Mouse (Mus musculus) stomach, embryonic 16.5 days (tissue): Measurements from ENCODE around the gene Tmem116. TPM values are rescaled to one million over a fixed set of nuclear protein-coding genes. Genes with fewer than 3 reads are reported as not detected.
"Not testable (repeated sequence)": the region's sequence is repeated elsewhere in the genome, so short reads cannot be mapped to it uniquely, and the experiment has no call there.

Experiments used
- ATAC-seq: fragments of 200-750 bp; cut with Nextera tagmentation; 2 replicates; pipeline ENCODE4 v1.8.0; 2017; ENCODE audit warnings: moderate number of reproducible peaks, moderate TSS enrichment; ENCODE audit not compliant: insufficient read depth, low FRiP score
- H3K27ac ChIP-seq: fragments of 300-500 bp; sonication (generic); 2 replicates; pipeline ENCODE4 v1.5.1; 2014; ENCODE audit warnings: low read length
- H3K27me3 ChIP-seq: fragments of 300-500 bp; sonication (generic); 2 replicates; pipeline ENCODE4 v1.6.1; 2014; ENCODE audit warnings: low read length, control low read depth, mixed read lengths; ENCODE audit not compliant: control insufficient read depth, insufficient read depth
- H3K36me3 ChIP-seq: fragments of 300-500 bp; sonication (generic); 2 replicates; pipeline ENCODE4 v1.6.1; 2014; ENCODE audit warnings: low read length; ENCODE audit not compliant: control insufficient read depth, insufficient read depth
- H3K4me1 ChIP-seq: fragments of 300-500 bp; sonication (generic); 2 replicates; pipeline ENCODE4 v1.6.1; 2014; ENCODE audit warnings: low read length, control low read depth, mixed read lengths; ENCODE audit not compliant: control insufficient read depth, insufficient read depth
- H3K4me2 ChIP-seq: fragments of 300-500 bp; sonication (generic); 2 replicates; pipeline ENCODE4 v1.6.1; 2014; ENCODE audit warnings: low read depth, low read length, mixed read lengths
- H3K4me3 ChIP-seq: fragments of 300-500 bp; sonication (generic); replicated peaks from 2 replicates; pipeline ENCODE4 v1.5.1; 2014; ENCODE audit warnings: mild to moderate bottlenecking, low read length
- H3K9ac ChIP-seq: fragments of 300-500 bp; sonication (generic); 2 replicates; pipeline ENCODE4 v1.6.1; 2014; ENCODE audit warnings: low read length
- H3K9me3 ChIP-seq: fragments of 300-500 bp; sonication (generic); replicated peaks from 2 replicates; pipeline ENCODE4 v1.6.1; 2016; ENCODE audit warnings: low read length, control low read depth; ENCODE audit not compliant: control insufficient read depth
- WGBS: fragments of 180-500 bp; shearing (Covaris S2); extraction: QIAGEN DNeasy Blood & Tissue Kit; methylation state at CpG from one replicate; pipeline ENCODE4 v1.1.7; 2014; 5-methylcytosine and 5-hydroxymethylcytosine counted together
- polyA plus RNA-seq: library from polyadenylated mRNA; unstranded; fragments of >200 nt; fragmentation: Nextera tagmentation; extraction: Ambion mirVana; gene quantifications from 2 replicates; pipeline ENCODE4 v1.2.1, GENCODE M21; 2015

Gene Tmem116
- polyA plus RNA-seq, 1 experiment from 2014 or later: 4.5 TPM

DNA sequence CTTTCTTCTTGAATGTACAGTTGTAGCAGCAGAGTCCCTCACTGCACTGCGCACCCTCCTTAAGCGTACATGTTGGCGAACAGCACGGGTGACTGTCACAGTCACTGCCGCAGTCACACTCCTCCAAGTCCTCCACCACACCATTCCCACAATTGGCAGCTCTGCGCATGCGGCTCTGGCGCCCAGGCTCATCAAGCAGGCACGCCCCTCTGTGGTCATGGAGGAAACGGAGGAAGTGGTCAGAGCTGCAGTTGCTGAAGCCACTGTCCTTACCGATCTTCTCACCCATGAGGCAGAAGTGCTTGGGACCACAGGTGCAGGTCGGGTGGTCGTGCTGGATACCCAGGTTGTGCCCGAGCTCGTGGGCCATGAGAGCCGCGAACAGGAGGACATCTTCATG is 68.1 kb downstream of the Tmem116 start:
- not testable (repeated sequence) for H3K27ac ChIP-seq, H3K9ac ChIP-seq, H3K4me3 ChIP-seq, H3K4me2 ChIP-seq, H3K9me3 ChIP-seq, H3K4me1 ChIP-seq, ATAC-seq, H3K27me3 ChIP-seq
- 88% methylated on average over 11 of the region's 17 CpGs for WGBS
- H3K36me3 ChIP-seq: peaks cover 23% of the 10 kb centered on the region; the same call in 1 of the 2 replicates

DNA sequence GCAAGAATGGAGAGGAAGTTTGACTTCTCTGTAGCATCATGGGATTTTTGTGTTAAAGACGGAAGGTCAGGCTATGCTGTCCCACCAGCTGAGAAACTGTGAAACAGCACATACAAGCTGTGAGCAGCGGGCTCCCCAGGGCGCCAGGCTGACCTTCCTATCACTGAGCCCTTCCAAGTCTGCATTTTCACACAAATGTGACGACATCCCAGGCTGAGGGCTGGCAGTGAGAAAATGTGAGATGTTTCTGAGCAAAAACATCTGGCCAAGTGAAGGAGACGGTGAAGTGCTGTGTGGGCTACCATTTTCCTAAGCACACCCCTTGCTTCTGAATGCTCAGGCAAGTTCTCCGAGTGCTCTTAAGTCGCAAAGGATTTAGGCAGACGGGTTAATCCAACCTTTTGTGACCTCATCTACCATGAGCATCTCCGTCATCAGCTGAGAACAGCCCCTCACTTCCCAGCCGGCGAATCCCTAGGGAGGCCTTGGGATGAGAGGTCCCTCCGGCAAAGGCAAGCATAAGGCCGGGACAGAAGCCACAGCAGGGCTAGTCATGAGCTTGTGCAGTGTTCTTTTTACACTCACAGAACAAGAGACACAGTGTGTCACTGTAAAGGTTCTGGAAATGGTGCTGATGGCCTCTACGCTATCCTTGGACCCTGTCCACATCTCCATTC is 74.2 kb downstream of the Tmem116 start:
- no peaks in the 10 kb centered on the region for H3K4me1 ChIP-seq
- no peak overlapping the region for H3K27ac ChIP-seq
- no peak overlapping the region for H3K9ac ChIP-seq
- no peaks in the 10 kb centered on the region for H3K27me3 ChIP-seq
- H3K4me3 ChIP-seq: no peak overlapping the region
- H3K9me3 ChIP-seq: no peaks in the 10 kb centered on the region
- H3K4me2 ChIP-seq: no peak overlapping the region
- H3K36me3 ChIP-seq: peaks cover 54% of the 10 kb centered on the region
- no peak for ATAC-seq
- whole genome bisulfite sequencing: 81% methylated on average over 14 of the region's 14 CpGs

DNA sequence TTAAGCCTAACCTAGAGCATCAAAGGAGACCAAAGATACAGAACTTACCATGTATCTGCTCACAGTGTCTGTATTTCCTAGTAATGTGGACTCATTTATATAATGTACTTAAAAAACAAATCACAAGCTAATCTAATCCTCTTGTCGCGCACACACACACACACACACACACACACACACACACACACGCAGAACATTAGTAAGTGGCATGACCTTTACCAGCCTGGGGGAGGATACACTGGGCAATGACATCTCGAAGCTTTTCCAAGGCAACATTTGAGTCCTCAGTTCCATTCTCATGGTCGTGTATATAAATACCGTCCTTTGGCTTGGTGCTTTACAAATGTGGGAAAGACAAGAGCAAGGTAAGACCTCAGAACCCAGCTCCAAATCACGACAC is 74.8 kb downstream of the Tmem116 start:
- 85% methylated on average over 7 of the region's 7 CpGs for WGBS
- Histone ChIP-seq H3K27ac (no peak overlapping the region), H3K4me2 (no peak overlapping the region), H3K9me3 (no peaks in the 10 kb centered on the region), H3K36me3 (peaks cover 57% of the 10 kb centered on the region), H3K4me1 (no peaks in the 10 kb centered on the region), H3K4me3 (no peak overlapping the region), H3K27me3 (no peaks in the 10 kb centered on the region), H3K9ac (no peak overlapping the region)
- no peak for ATAC-seq

DNA sequence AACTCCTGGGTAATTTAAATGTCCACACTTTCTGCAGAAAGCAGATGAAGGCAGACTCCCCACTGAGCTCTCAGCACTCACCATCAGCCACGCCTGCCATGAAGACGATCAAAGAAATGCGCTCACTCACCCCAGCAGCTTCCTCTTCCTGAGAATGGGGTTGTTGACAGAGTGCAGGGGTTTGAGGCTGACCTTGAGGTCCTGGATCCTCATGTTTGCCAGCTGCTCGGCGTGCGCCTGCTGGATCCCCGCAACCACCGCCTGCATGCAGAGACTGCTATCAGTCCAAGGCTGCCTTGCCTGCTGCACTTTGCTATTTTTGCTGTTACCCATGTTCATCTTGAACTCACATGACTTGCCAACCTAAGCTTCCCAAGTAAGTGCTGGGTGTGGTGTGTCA is 75.3 kb downstream of the Tmem116 start:
- WGBS: 74% methylated on average over 8 of the region's 8 CpGs
- Histone ChIP-seq H3K27me3 (no peaks in the 10 kb centered on the region), H3K36me3 (peaks cover 60% of the 10 kb centered on the region), H3K4me3 (no peak overlapping the region), H3K9ac (no peak overlapping the region), H3K4me1 (no peaks in the 10 kb centered on the region), H3K4me2 (no peak overlapping the region), H3K9me3 (no peaks in the 10 kb centered on the region), H3K27ac (no peak overlapping the region)
- no peak for ATAC-seq

DNA sequence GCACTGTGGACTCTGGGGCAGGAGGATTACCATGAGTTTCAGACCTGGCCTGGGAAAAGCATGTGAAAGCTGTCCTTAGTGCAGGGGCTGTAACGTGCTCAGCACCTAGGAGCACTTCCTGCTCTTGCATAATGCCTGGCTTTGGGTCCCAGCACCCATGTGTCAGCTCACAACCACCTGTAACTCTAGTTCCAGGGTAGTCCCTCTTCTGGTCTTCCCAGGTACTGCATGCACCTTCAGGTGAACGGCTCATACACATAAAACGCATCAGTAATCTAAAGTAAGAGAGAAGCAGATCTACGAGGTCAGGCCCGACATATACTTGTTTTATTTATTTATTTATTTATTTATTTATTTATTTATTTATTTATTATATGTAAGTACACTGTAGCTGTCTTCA is 82.8 kb downstream of the Tmem116 start:
- Histone ChIP-seq H3K27ac (no peak overlapping the region), H3K4me3 (no peak overlapping the region), H3K36me3 (peaks cover 43% of the 10 kb centered on the region), H3K9ac (no peak overlapping the region), H3K4me2 (no peak overlapping the region), H3K9me3 (no peaks in the 10 kb centered on the region), H3K4me1 (no peaks in the 10 kb centered on the region), H3K27me3 (no peaks in the 10 kb centered on the region)
- ATAC-seq: no peak
- 91% methylated on average over 5 of the region's 5 CpGs for WGBS

DNA sequence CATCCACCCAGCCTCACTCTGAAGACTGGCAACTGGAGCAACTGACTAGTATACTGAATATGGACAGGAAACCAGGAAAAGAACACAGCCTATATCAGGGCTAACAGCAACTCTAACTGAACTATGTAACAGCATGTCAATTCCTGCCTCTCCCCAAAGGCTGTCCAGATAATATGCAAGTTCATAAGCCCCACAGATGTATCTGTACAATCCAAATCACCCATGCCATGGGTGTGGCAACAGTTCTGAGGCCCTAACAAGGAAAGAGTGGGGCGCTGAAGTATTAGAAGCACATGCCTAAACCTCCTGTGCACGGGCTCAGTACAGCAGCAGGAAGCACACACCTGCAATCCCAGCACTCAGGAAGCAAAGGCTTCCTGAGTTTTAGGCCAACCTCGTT is 83.4 kb downstream of the Tmem116 start:
- H3K4me1 ChIP-seq: no peaks in the 10 kb centered on the region
- no peak for ATAC-seq
- H3K4me3 ChIP-seq: no peak overlapping the region
- no peaks in the 10 kb centered on the region for H3K9me3 ChIP-seq
- H3K9ac ChIP-seq: no peak overlapping the region
- H3K4me2 ChIP-seq: no peak overlapping the region
- H3K36me3 ChIP-seq: peaks cover 40% of the 10 kb centered on the region
- H3K27ac ChIP-seq: no peak overlapping the region
- 86% methylated on average over 3 of the region's 3 CpGs for WGBS
- H3K27me3 ChIP-seq: no peaks in the 10 kb centered on the region

DNA sequence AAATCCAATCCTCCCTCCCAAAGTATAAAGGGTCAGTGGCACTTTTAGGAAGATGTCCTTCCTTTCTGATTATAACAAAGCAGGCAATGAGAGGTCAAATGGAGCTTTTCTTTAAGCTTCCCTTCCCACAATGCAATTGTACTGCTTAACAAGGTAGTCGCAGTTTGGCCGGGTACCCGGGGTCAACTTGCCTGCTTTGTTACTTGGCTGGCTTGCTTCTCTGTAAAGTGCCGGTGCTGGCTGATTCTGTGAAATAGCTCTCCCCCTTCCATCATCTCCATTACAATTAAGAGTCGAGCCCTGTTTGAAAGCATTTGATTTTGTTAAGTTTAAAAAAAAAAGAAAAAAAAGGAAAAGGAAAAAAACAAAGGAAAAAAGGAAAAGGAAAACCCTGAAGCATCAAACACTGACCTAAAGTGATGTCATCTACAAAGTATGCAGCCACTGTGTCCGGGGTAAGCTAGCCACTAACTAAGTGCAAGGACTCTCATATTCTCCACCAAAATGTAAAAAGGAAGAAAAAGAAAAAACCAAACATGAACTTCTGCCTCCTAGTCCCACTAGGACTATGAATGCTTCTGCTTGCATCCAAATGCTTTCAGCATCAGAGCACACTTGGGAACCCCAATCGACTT is 85.3 kb downstream of the Tmem116 start:
- Histone ChIP-seq H3K9me3 (no peaks in the 10 kb centered on the region), H3K4me3 (no peak overlapping the region), H3K36me3 (peaks cover 27% of the 10 kb centered on the region), H3K4me2 (no peak overlapping the region), H3K9ac (no peak overlapping the region), H3K27me3 (no peaks in the 10 kb centered on the region), H3K4me1 (no peaks in the 10 kb centered on the region), H3K27ac (no peak overlapping the region)
- no peak for ATAC-seq
- 71% methylated on average over 7 of the region's 7 CpGs for WGBS

DNA sequence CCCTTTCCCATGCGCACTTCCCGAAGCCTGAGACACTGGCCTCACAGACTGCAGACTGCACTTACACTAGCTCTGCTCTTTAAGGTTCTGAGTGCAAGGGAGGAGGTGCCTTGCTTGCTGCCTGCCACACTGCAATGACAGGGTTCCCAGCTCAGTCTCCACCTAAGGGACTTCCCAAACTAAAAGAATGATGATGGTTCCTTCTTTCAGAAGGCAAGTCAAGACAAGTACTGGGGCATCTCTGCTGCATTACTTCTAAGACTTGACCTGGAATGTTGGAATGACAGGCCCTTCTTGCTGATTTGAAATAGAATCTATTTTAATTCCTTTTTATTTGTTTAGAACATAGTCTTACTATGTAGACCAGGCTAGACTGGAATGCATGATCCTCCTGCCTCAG is 85.9 kb downstream of the Tmem116 start:
- no peak overlapping the region for H3K4me3 ChIP-seq
- WGBS: 76% methylated on average over 2 of the region's 2 CpGs
- no peak overlapping the region for H3K4me2 ChIP-seq
- peaks cover 22% of the 10 kb centered on the region for H3K36me3 ChIP-seq
- no peak for ATAC-seq
- no peak overlapping the region for H3K9ac ChIP-seq
- H3K4me1 ChIP-seq: no peaks in the 10 kb centered on the region
- no peaks in the 10 kb centered on the region for H3K9me3 ChIP-seq
- H3K27ac ChIP-seq: no peak overlapping the region
- no peaks in the 10 kb centered on the region for H3K27me3 ChIP-seq

DNA sequence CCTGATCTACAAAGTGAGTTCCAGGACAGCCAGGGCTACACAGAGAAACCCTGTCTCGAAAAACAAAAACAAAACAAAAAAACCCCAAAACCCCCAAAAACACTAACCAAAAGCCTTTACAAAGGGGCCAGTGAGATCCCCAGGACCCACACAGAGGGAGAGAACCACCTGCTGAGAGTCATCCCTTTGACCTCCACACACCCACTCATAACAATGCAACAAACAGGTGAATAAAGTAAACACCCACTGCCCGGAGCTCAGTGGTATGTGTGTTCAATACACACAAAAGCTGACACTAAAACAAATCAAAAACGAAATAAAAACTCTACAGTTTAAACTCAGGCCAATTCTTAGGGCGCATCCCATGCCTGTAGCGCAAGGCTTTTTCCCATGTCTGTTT is 88.4 kb downstream of the Tmem116 start:
- no peak for ATAC-seq
- no peaks in the 10 kb centered on the region for H3K27me3 ChIP-seq
- H3K9me3 ChIP-seq: no peaks in the 10 kb centered on the region
- H3K4me1 ChIP-seq: peaks cover 10% of the 10 kb centered on the region
- no peak overlapping the region for H3K27ac ChIP-seq
- 89% methylated on average over 5 of the region's 5 CpGs for WGBS
- no peak overlapping the region for H3K9ac ChIP-seq
- H3K36me3 ChIP-seq: peaks cover 6% of the 10 kb centered on the region; the same call in 1 of the 2 replicates
- no peak overlapping the region for H3K4me3 ChIP-seq
- no peak overlapping the region for H3K4me2 ChIP-seq
